Mouse (Mus musculus) limb, embryonic 14.5 days (tissue): ENCODE measurements around the gene Epb41l2. TPM values are rescaled to one million over a fixed set of nuclear protein-coding genes. Genes with fewer than 3 reads are reported as not detected.

ENCODE experiments used
- ATAC-seq: fragments of 200-750 bp; cut with Nextera tagmentation; 2 replicates; pipeline ENCODE4 v1.8.0; 2017; ENCODE audit warnings: low read depth, moderate number of reproducible peaks, moderate TSS enrichment; ENCODE audit not compliant: low FRiP score
- DNase-seq: peaks from one replicate; pipeline ENCODE4 v3.0.0-alpha.2; 2015; ENCODE audit warnings: low spot score
- H3K27ac ChIP-seq: fragments of 300-500 bp; sonication (generic); replicated peaks from 2 replicates; pipeline ENCODE4 v1.5.1; 2014; ENCODE audit warnings: low read depth, mild to moderate bottlenecking, low read length, moderate library complexity, mixed read lengths
- H3K27me3 ChIP-seq: fragments of 300-500 bp; sonication (generic); 2 replicates; pipeline ENCODE4 v1.6.1; 2014; ENCODE audit warnings: low read length, mixed read lengths; ENCODE audit not compliant: control insufficient read depth, insufficient read depth
- H3K36me3 ChIP-seq: fragments of 300-500 bp; sonication (generic); 2 replicates; pipeline ENCODE4 v1.6.1; 2014; ENCODE audit warnings: mild to moderate bottlenecking, low read length, moderate library complexity, mixed read lengths; ENCODE audit not compliant: control insufficient read depth, insufficient read depth
- H3K4me1 ChIP-seq: fragments of 300-500 bp; sonication (generic); 2 replicates; pipeline ENCODE4 v1.6.1; 2014; ENCODE audit warnings: antibody characterized with exemption, low read length, mixed read lengths; ENCODE audit not compliant: control insufficient read depth, insufficient read depth
- H3K4me2 ChIP-seq: fragments of 300-500 bp; sonication (generic); replicated peaks from 2 replicates; pipeline ENCODE4 v1.6.1; 2014; ENCODE audit warnings: low read depth, mild to moderate bottlenecking, low read length, moderate library complexity; ENCODE audit not compliant: severe bottlenecking
- H3K4me3 ChIP-seq: fragments of 300-500 bp; sonication (generic); replicated peaks from 2 replicates; pipeline ENCODE4 v1.5.1; 2014; ENCODE audit warnings: low read length
- H3K9ac ChIP-seq: fragments of 300-500 bp; sonication (generic); 2 replicates; pipeline ENCODE4 v1.6.1; 2014; ENCODE audit warnings: mild to moderate bottlenecking, low read depth, low read length, moderate library complexity; ENCODE audit not compliant: severe bottlenecking
- H3K9me3 ChIP-seq: fragments of 300-500 bp; sonication (generic); 2 replicates; pipeline ENCODE4 v1.6.1; 2016; ENCODE audit warnings: low read length; ENCODE audit not compliant: control insufficient read depth
- POLR2A ChIP-seq: fragments of 200-500 bp; IDR thresholded peaks from 2 replicates; pipeline ENCODE4 v1.8.0; 2012; ENCODE audit warnings: inconsistent platforms, mild to moderate bottlenecking, moderate library complexity, borderline replicate concordance; ENCODE audit not compliant: insufficient read depth, insufficient read length; ENCODE audit errors: extremely low read depth
- WGBS: fragments of 180-500 bp; shearing (Covaris S2); extraction: QIAGEN DNeasy Blood & Tissue Kit; methylation state at CpG from one replicate; pipeline ENCODE4 v1.1.7; 2014; 5-methylcytosine and 5-hydroxymethylcytosine counted together
- polyA plus RNA-seq, 2 experiments: library from polyadenylated mRNA; depleted of rRNA in 1 of 2; stranded (reverse) in 1 of 2; unstranded in 1 of 2; fragments of >200 nt; fragmentation: Nextera tagmentation in 1 of 2; extraction: Ambion mirVana in 1 of 2; gene quantifications; 2 replicates each; pipeline versions ENCODE4 v1.2.1 to v1.2.3; 2012 to 2014

Gene Epb41l2
- polyA plus RNA-seq, 2 experiments: 78.1 to 143 TPM

DNA sequence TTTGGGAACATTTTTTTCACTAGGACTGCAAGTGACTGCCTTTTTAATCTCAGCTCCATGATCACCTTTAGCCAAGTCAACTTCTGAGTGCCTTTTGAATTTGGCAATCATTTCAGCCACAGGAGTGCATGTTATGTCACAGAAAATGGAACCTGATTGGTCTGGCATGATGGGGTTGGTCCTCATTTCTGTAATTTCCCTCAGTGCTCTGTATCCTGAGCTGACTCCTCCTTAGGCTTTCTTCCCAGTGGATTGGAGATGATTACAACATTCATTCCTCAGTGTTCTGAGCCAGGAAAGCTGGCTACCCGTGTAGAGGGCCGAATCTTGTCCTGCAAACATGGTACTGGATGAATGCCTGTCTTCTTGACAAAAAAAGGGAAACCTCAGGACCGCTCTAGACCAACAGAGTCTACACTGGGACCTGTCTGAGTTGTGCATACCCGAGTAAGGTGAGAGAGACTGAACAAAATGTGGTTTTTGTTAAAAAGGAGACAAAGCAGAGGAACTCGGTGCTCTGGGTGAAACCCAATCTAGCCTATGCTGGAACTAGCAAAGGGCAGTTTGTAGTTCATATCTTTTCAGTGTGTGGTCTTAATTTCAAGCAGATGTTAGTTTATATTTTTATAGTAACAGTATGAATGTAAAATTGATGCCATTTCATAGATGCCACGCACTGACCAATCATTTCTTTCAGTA lies 77.3 kb downstream of the Epb41l2 start:
- H3K9me3 ChIP-seq: no peaks in the 10 kb centered on the region
- DNase-seq (no peak), ATAC-seq (no peak)
- H3K27ac ChIP-seq: peak overlapping the region; percentile 39; the same call in 1 of the 2 replicates
- H3K4me1 ChIP-seq: peaks cover 36% of the 10 kb centered on the region
- no peak overlapping the region for H3K4me3 ChIP-seq
- no peak overlapping the region for H3K9ac ChIP-seq
- no peaks in the 10 kb centered on the region for H3K27me3 ChIP-seq
- TF ChIP-seq POLR2A: no peak
- peaks cover 5% of the 10 kb centered on the region; the same call in 1 of the 2 replicates for H3K36me3 ChIP-seq
- WGBS: 44% methylated on average over 6 of the region's 6 CpGs
- H3K4me2 ChIP-seq: no peak overlapping the region

GRCm38 (mm10) chr10:25437586-25438298 lies 78.1 kb downstream of the Epb41l2 start:
- WGBS: 82% methylated on average over 6 of the region's 6 CpGs
- H3K4me2 ChIP-seq: no peak overlapping the region

GRCm38 (mm10) chr10:25438299-25438680 lies 78.7 kb downstream of the Epb41l2 start:
- Histone ChIP-seq H3K4me1 (peaks cover 24% of the 10 kb centered on the region), H3K4me3 (no peak overlapping the region), H3K4me2 (no peak overlapping the region), H3K27ac (no peak overlapping the region), H3K9ac (no peak overlapping the region), H3K36me3 (peaks cover 8% of the 10 kb centered on the region; the same call in 1 of the 2 replicates), H3K27me3 (no peaks in the 10 kb centered on the region), H3K9me3 (no peaks in the 10 kb centered on the region)
- 73% methylated on average over 8 of the region's 8 CpGs for WGBS
- TF ChIP-seq POLR2A: no peak
- ATAC-seq (no peak), DNase-seq (no peak)

More at GRCm38 (mm10) chr10:25437586-25438298, 78.1 kb downstream of the Epb41l2 start:
- Histone ChIP-seq H3K4me3 (no peak overlapping the region), H3K27me3 (no peaks in the 10 kb centered on the region), H3K27ac (no peak overlapping the region), H3K9me3 (no peaks in the 10 kb centered on the region), H3K36me3 (peaks cover 8% of the 10 kb centered on the region; the same call in 1 of the 2 replicates), H3K9ac (no peak overlapping the region), H3K4me1 (peaks cover 28% of the 10 kb centered on the region)
- ATAC-seq (no peak), DNase-seq (no peak)
- no peak for TF ChIP-seq POLR2A

DNA sequence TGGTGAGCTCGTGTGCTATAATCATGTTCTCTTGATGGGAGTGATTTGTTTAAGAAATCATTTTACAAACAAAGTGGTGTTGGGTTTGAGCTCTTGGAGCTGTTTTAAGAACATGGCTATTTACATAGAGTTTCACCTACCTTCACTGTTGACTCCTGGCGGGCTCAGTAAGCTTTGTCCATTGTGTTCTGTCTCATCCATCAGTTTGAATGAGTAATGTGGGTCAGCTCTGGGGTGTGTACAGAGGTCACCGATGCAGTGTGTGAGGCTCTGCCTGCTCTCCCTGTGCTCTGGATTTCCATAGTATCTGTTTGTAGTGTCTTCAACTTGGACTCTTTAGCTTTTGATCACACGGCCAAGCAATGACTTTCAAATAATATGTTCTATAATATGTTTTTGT lies 79.6 kb downstream of the Epb41l2 start:
- Histone ChIP-seq H3K36me3 (peaks cover 16% of the 10 kb centered on the region), H3K4me2 (no peak overlapping the region), H3K9ac (no peak overlapping the region), H3K27me3 (no peaks in the 10 kb centered on the region), H3K27ac (no peak overlapping the region), H3K4me1 (peaks cover 19% of the 10 kb centered on the region), H3K9me3 (no peaks in the 10 kb centered on the region), H3K4me3 (no peak overlapping the region)
- ATAC-seq (no peak), DNase-seq (no peak)
- 81% methylated on average over 4 of the region's 4 CpGs for WGBS
- no peak for TF ChIP-seq POLR2A

DNA sequence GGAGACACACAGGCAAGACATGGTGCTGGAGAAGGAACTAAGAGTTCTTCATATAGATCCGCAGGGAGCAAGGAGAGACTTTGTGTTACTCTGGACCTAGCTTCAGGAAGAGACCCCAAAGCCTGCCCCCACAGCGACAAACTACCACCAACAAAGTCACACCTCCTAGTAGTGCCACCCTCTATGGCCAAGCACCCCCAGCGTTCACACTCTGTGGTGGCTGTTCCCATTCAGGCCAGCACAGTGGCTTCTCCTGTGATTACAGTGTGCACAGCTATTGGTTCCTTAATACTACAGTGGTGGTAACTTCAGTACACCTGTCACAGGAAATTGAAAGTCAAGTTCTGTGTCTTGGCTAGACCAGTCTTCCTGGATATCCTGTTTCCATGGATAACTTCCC lies 80.3 kb downstream of the Epb41l2 start:
- TF ChIP-seq POLR2A: no peak
- Histone ChIP-seq H3K36me3 (peaks cover 23% of the 10 kb centered on the region), H3K4me3 (no peak overlapping the region), H3K27me3 (no peaks in the 10 kb centered on the region), H3K4me1 (peaks cover 14% of the 10 kb centered on the region), H3K4me2 (no peak overlapping the region), H3K9ac (no peak overlapping the region), H3K9me3 (no peaks in the 10 kb centered on the region), H3K27ac (no peak overlapping the region)
- WGBS: 88% methylated on average over 3 of the region's 3 CpGs
- no peak for DNase-seq
- ATAC-seq: no peak
